Mouse (Mus musculus) gastrocnemius, postnatal 36 days (tissue): ENCODE data around the gene Tcp11l2. TPM values are rescaled to one million over a fixed set of nuclear protein-coding genes. Genes with fewer than 3 reads are reported as not detected.

Source experiments
- DNase-seq, 2 experiments: peaks; one replicate each; pipeline ENCODE4 v3.0.0; 2022
- intact Hi-C: fragments of 180-260 bp; cut with DNase I; formaldehyde crosslinking; loops from one replicate; pipeline ENCODE4 v1.15.1; 2025
- total RNA-seq, 2 experiments: library from RNA; stranded (reverse); gene quantifications; 2 replicates each; pipeline ENCODE4 v1.2.3; 2021

Gene Tcp11l2
- total RNA-seq, 2 experiments from 2014 or later = 55.9 to 65.8 TPM

GRCm38 (mm10) chr10:84554291-84555009, 22.0 kb upstream of the Tcp11l2 start:
- DNase-seq = no peak
- intact Hi-C loops = no loop called here

- intact Hi-C loops = no loop called here
- DNase-seq = no peak
These were observed 20.3 kb upstream of the Tcp11l2 start for GRCm38 (mm10) chr10:84556120-84556519.

- intact Hi-C loops = no loop called here
- no peak for DNase-seq
These were observed 17.9 kb upstream of the Tcp11l2 start for GRCm38 (mm10) chr10:84558511-84558910.

GRCm38 (mm10) chr10:84559986-84560385, 16.4 kb upstream of the Tcp11l2 start:
- DNase-seq = no peak
- intact Hi-C loops = no loop called here

- intact Hi-C loops = no loop called here
- no peak for DNase-seq
These were observed 14.3 kb upstream of the Tcp11l2 start for GRCm38 (mm10) chr10:84562121-84562520.

GRCm38 (mm10) chr10:84562567-84563554, 13.6 kb upstream of the Tcp11l2 start:
- DNase-seq = no peak
- intact Hi-C loops = no loop called here

- no peak for DNase-seq
- intact Hi-C loops = no loop called here
These were observed 12.0 kb upstream of the Tcp11l2 start for GRCm38 (mm10) chr10:84564427-84564826.

- DNase-seq = no peak
- intact Hi-C loops = loop anchor here (5.0 kb wide), 1 partner anchor 39 kb away; the partner anchor contains the start of gene Ckap4
These were observed 5.3 kb upstream of the Tcp11l2 start for GRCm38 (mm10) chr10:84571052-84571639.

- intact Hi-C loops = loop anchor here (5.0 kb wide), 1 partner anchor 42 kb away; the partner anchor contains the start of gene Ckap4
- DNase-seq = no peak
These were observed 2.6 kb upstream of the Tcp11l2 start for GRCm38 (mm10) chr10:84573671-84574420.

GRCm38 (mm10) chr10:84576029-84576394, 414 bp upstream of the Tcp11l2 start:
- intact Hi-C loops = no loop called here
- no peak for DNase-seq

GRCm38 (mm10) chr10:84577071-84577727, 773 bp downstream of the Tcp11l2 start:
- intact Hi-C loops = no loop called here
- DNase-seq = peak; percentile 76 to 77

- DNase-seq = no peak
- intact Hi-C loops = no loop called here
These were observed 2.3 kb downstream of the Tcp11l2 start for GRCm38 (mm10) chr10:84578738-84579137.

- DNase-seq = no peak
- intact Hi-C loops = no loop called here
These were observed 3.1 kb downstream of the Tcp11l2 start for GRCm38 (mm10) chr10:84579527-84579926.

- no peak for DNase-seq
- intact Hi-C loops = no loop called here
These were observed 4.8 kb downstream of the Tcp11l2 start for GRCm38 (mm10) chr10:84581191-84581590.

- no peak for DNase-seq
- intact Hi-C loops = no loop called here
These were observed 5.8 kb downstream of the Tcp11l2 start for GRCm38 (mm10) chr10:84582236-84582635.

GRCm38 (mm10) chr10:84584451-84585293, 8.2 kb downstream of the Tcp11l2 start:
- intact Hi-C loops = no loop called here
- no peak for DNase-seq

- no peak for DNase-seq
- intact Hi-C loops = no loop called here
These were observed 8.8 kb downstream of the Tcp11l2 start for GRCm38 (mm10) chr10:84585294-84585650.

- no peak for DNase-seq
- intact Hi-C loops = no loop called here
These were observed 14.5 kb downstream of the Tcp11l2 start for GRCm38 (mm10) chr10:84590956-84591355.

GRCm38 (mm10) chr10:84591640-84592148, 15.3 kb downstream of the Tcp11l2 start:
- DNase-seq = no peak
- intact Hi-C loops = no loop called here
